Mouse (Mus musculus) embryonic fibroblast, embryonic 13.5 days (primary cell): ENCODE results near the gene Syf2. TPM values are rescaled to one million over a fixed set of nuclear protein-coding genes. Genes with fewer than 3 reads are reported as not detected.
A peak's percentile ranks its signal among the peaks of the same experiment; 100 is the strongest.

Source experiments
- H3K27ac ChIP-seq: 2 replicates; pipeline ENCODE4 v1.5.1; 2012; ENCODE audit warnings: low read length, control low read depth, inconsistent platforms; ENCODE audit not compliant: insufficient read depth
- H3K4me1 ChIP-seq: 2 replicates; pipeline ENCODE4 v1.6.1; 2011; ENCODE audit warnings: low read length; ENCODE audit not compliant: control insufficient read depth, insufficient read depth
- H3K4me3 ChIP-seq: 2 replicates; pipeline ENCODE4 v1.5.1; 2011; ENCODE audit warnings: mild to moderate bottlenecking, control low read depth, low read length; ENCODE audit not compliant: insufficient read depth
- CTCF ChIP-seq: IDR thresholded peaks from 2 replicates; pipeline ENCODE4 v1.5.1; 2011; ENCODE audit warnings: mild to moderate bottlenecking, control low read depth, low read length, moderate library complexity, borderline replicate concordance; ENCODE audit not compliant: insufficient read depth
- POLR2A ChIP-seq: IDR thresholded peaks from 2 replicates; pipeline ENCODE4 v1.6.1; 2011; ENCODE audit warnings: low read depth, mild to moderate bottlenecking, control low read depth, low read length, moderate library complexity
- polyA plus RNA-seq: library from polyadenylated mRNA; stranded (reverse); fragments of >200 nt; gene quantifications from 2 replicates; pipeline ENCODE4 v1.2.4, GENCODE M21; 2011; ENCODE audit warnings: low read depth; ENCODE audit not compliant: missing spikeins, insufficient read length

Syf2 gene
- polyA plus RNA-seq, 1 experiment: 48.8 TPM

DNA sequence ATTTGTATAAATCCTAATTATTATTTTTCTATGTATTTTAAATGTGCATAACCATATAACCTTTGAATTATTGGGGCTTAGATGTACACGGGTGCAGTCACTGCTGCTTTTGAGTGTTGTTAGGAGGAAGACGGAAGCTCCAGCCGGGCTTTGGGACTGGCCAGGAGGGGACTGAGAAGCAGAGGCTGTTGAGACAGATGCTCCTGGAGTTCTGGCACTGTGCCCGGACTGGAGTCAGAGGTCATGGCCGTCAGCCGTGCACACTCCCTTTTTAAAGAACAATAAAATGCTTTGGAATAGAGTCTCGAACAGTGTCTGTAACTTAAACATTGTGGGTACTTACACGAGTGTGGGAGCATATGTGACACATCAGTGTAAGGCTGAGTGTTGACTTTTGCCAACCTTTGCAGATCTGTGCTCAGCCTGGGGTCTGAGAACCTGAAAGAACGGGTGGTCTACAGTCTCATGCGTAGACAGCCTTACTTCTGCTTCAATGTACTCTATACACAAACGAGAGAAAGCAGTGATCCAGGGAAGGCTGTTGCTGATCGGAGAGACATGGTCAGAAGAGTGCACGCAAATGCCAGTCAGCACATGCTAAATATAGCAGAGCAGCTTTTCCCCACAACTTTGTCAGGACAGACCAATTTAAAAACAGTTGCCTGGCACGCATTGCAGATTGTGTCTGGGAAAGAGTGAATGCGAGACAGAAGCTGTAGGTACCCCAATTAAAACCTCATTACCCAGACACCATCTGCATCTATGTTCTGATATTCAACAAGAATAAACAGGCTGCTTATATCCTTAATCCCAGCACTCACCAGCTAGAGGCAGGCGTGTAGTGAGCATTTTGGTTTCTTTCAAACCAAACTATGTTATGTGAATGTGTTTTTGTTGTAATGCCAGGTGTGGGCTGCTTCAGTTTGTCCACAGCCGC, 6.8 kb downstream of the Syf2 start:
- no peak overlapping the region for H3K27ac ChIP-seq
- peaks cover 4% of the 10 kb centered on the region; the same call in 1 of the 2 replicates for H3K4me1 ChIP-seq
- H3K4me3 ChIP-seq: no peak overlapping the region
- TF ChIP-seq CTCF (no peak), POLR2A (no peak)

DNA sequence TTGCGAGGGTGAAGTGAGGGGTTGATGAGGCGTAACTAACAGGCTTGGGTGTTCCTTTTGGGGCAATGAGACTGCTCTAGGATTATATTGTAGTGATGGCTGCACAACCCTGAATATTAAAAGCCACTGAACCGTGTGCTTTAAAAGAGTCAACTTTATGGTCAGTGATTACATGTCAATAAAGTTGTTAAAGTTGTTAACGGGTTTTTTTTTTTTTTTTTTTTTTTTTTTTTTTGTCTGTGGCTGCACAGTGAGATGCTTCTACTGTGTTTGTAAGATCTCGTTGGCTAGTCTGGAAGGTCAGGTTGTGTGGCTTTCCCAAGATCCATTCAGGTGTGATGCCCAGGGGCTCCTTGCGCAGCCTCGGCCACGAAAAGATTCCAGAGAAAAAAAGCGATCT, 9.2 kb downstream of the Syf2 start:
- no peak overlapping the region for H3K4me3 ChIP-seq
- no peak overlapping the region for H3K27ac ChIP-seq
- TF ChIP-seq CTCF (no peak), POLR2A (no peak)
- H3K4me1 ChIP-seq: 0 out of 2 replicates have a peak, but pooled peaks cover 4% of the 10 kb centered on the region

DNA sequence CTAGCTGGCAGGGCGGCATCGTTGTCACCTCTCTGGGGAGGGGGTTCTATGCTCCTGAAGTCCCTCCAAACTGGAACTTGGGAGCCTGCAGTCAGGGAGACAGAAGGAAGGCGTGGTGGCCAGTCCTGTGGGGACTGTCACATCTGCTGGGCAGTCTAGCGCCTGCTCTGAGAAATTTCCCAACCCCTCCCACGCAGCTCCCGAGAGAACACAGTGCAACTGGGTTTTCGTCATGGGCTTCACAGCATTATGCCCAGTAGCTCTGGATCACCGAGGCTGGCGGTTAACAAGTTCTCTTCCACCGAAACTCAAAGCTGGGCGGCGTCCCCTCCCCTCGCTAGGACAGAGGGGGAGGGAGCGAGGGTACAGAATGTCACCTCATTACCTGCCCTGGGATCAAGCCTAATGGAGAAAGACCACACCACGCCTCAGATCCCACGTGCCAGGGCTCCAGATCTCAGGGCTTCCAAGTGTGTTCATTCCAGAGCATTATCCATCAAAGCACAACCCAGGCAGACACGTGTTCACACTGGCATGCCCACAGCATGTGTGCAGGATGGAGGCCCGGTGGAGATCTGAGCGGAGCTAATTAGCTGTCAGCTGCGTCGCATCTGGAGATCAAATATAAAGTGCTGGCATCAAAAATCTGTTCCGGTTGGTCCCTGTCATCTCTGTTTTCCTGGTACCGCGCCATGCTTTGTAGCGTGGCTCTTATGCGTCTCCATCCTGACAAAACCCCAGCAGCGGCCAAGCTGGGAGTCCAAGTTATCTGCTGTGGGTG, 13.2 kb downstream of the Syf2 start:
- Histone ChIP-seq H3K4me3 (no peak overlapping the region), H3K27ac (no peak overlapping the region), H3K4me1 (no peaks in the 10 kb centered on the region)
- no peak for TF ChIP-seq POLR2A

DNA sequence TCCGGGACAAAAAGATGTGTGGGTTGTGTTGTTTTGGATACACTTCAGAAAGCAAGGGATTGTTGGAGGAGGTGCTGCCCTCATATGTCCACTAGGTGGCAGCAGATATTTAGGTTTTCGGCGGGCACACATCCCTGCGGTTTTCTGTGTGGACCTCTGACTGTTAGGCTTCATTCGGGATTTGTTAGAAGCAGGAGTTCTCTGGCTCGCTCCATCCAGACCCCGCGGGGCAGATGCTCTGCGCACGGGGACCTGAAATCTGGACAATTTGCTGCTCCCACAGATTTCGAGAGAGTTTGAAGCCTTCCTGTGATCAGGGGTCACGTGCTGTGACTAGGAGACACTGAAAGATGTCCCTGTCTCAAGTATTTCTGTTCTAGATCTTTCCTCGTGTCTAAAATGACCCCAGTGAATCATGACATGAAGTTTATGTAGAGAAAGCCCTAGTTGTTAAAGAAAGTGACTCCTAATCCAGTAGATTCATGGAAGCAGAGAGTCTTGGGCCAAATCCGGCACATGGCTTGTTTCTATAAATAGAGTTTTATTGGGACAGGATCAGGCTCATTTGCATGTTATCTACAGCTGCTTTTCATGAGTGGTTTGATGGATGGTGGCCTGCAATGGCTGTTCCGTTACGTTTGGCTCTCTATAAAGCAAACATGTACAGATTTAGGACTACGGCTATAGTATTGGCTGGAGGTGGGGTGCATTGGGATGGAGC, 15.5 kb downstream of the Syf2 start:
- Histone ChIP-seq H3K27ac (no peak overlapping the region), H3K4me3 (no peak overlapping the region), H3K4me1 (no peaks in the 10 kb centered on the region)
- no peak for TF ChIP-seq POLR2A
- peak; percentile 66; the same call in 1 of the 2 replicates for TF ChIP-seq CTCF

DNA sequence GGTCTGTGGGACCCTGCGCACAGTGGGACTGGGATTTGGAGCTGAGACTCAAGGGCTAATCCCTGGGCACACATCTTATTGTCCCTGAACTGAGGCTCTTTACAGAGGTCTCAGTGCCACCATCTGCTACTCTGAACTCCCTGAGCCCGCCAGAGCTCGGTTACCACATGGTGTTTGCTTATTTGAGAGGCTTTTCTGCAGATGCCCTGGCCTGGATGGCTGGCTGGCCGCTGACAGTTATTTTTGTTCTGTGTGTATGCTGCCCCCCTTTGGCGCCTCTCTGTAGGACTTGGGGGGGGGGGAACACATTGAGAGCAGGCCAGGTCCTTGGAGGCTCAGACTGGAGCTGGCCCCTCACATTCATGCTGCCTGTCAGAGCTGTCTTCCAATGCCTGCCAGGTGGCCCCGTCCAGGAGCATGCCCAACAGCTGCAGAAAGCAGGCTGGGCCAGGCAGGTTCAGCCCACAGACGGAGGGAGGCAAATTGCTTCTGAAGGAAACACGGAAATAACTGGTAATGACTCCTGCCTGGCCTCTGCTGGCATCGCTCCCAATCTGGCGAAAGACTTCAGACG, 19.9 kb downstream of the Syf2 start:
- H3K4me3 ChIP-seq: no peak overlapping the region
- no peak overlapping the region for H3K27ac ChIP-seq
- TF ChIP-seq POLR2A: no peak
- TF ChIP-seq CTCF: no peak
- H3K4me1 ChIP-seq: no peaks in the 10 kb centered on the region

DNA sequence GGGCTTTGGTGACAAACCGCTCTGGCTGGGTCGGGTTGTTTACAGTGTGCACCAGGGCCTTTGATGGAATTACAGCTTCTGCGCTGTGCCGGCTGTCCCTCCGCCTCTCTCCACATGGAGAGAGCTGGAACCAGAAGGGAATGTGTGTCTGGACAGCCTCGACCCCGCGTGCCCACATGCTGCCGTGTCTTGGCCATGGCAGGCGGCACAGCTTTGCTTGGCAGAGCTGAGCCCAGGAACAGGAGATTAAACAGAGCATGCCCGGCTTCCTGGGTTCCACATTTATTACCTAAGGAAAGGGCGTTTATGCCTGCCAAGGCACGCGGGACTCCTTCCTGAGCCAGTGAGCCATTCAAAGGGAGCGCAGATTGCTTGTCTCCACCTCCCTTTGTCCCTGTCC, 23.8 kb downstream of the Syf2 start:
- no peak for TF ChIP-seq CTCF
- TF ChIP-seq POLR2A: no peak

DNA sequence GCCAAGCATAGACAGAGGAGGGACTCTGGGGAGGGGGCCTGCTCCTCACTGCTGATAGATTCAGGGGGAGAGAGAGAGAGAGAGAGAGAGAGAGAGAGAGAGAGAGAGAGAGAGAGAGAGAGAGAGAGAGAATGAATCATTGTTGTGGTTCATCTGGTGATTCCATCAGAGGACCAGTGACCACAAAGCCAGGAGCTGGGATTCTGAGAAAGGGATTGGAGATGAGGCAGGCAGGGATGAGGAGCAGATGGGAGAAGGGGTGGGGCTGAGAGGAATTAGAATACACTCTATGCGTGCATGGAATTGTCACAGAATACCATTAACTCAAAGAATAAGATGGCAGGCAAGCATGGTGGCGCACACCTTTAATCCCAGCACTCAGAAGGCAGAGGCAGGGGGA, 24.5 kb downstream of the Syf2 start:
- Histone ChIP-seq H3K27ac (no peak overlapping the region), H3K4me1 (no peaks in the 10 kb centered on the region), H3K4me3 (no peak overlapping the region)
- TF ChIP-seq CTCF: no peak

More for the DNA sequence above, 23.8 kb downstream of the Syf2 start:
- Histone ChIP-seq H3K4me3 (no peak overlapping the region), H3K27ac (no peak overlapping the region), H3K4me1 (no peaks in the 10 kb centered on the region)

DNA sequence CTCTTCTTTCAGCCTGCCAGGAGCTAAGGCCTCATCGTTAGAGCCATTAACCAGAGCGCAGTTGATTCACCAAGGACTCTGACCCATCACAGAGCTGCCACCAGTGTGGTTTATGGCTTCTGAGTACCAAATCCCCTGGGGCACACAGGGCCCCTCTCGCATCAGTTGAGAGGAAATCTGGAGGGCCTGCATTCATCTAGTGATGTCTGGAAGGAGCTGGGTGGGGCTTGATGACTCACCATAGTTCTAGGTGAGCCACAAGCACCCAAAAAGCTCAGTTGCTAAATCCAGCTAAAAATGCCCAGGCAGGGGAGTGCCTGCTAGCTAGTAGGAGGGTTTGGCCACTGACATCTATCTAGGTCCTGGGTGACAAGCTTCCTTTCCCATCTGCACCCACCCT, 25.1 kb downstream of the Syf2 start:
- H3K27ac ChIP-seq: no peak overlapping the region
- no peaks in the 10 kb centered on the region for H3K4me1 ChIP-seq
- no peak overlapping the region for H3K4me3 ChIP-seq
- TF ChIP-seq CTCF (no peak), POLR2A (no peak)

DNA sequence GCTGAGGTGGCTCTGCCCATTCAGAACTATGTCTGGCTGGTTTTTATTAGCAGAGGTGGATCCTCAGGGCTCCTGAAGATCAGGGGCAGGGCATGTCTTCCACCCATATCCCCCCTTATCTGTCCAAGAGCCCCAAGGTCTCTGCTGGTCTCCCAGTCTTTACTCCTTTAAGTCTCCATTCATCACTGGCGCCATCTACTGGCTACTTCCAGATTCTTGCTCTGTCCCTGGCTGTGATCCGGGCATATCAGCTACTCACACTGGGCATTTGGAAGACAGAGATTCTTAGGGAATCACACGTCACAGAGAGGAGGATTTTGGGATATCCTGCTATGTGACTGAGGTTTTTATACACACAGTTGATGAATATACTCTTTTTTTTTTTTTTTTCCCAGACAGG, 25.6 kb downstream of the Syf2 start:
- Histone ChIP-seq H3K4me1 (no peaks in the 10 kb centered on the region), H3K4me3 (no peak overlapping the region), H3K27ac (no peak overlapping the region)
- TF ChIP-seq POLR2A: no peak
- TF ChIP-seq CTCF: 0 out of 2 replicates have a peak, but pooled peaks have one; percentile 2
